Mouse (Mus musculus): Measurements from ENCODE around the gene Dap. TPM values are rescaled to one million over a fixed set of nuclear protein-coding genes. Genes with fewer than 3 reads are reported as not detected.

Gene Dap
- polyA plus RNA-seq (2012; rRNA removed), result 18.4 and 24.8 TPM in 2 replicates

GRCm38 (mm10) chr15:31224135-31224761, at the start of gene Dap:
TSS of gene Dap (plus strand) at chr15:31224314.

Other genes with a start within 250 kb of the Dap start
- 0.25 and 0.31 TPM in 2 replicates for gene Ankrd33b, start 143.4 kb downstream of the Dap start, polyA plus RNA-seq (2012; rRNA removed)
- gene Ropn1l, start 229.4 kb downstream of the Dap start, polyA plus RNA-seq (2012; rRNA removed), result 0.80 and 1.3 TPM in 2 replicates

Data from liver, embryonic 14 days (tissue).